Mouse (Mus musculus) ES-E14 (cell line): ENCODE measurements around the gene Abhd17b. TPM values are rescaled to one million over a fixed set of nuclear protein-coding genes. Genes with fewer than 3 reads are reported as not detected.

Experiments
- DNase-seq: peaks from one replicate; pipeline ENCODE4 v3.0.0-alpha.2; 2013; ENCODE audit warnings: low read depth, low spot score
- H3K27ac ChIP-seq: 2 replicates; pipeline ENCODE4 v1.5.1; 2012; ENCODE audit warnings: low read depth, mild to moderate bottlenecking, low read length, moderate library complexity, mixed read lengths; ENCODE audit not compliant: poor library complexity, insufficient read depth, severe bottlenecking
- H3K36me3 ChIP-seq: 2 replicates; pipeline ENCODE4 v1.6.1; 2012; ENCODE audit warnings: mild to moderate bottlenecking, low read length, moderate library complexity, mixed read lengths; ENCODE audit not compliant: control insufficient read depth, poor library complexity, insufficient read depth, severe bottlenecking
- H3K4me1 ChIP-seq, 2 experiments: fragments of 150-350 bp in 1 of 2; sonication (generic) in 1 of 2; 2 replicates each; pipeline ENCODE4 v1.6.1; 2012; ENCODE audit warnings: low read length in 2 of 2, mild to moderate bottlenecking in 1 of 2, mixed read lengths in 1 of 2; ENCODE audit not compliant: control insufficient read depth in 2 of 2, insufficient read depth in 2 of 2, poor library complexity in 1 of 2
- H3K4me3 ChIP-seq, 2 experiments: fragments of 150-350 bp in 1 of 2; sonication (generic) in 1 of 2; 2 replicates each; pipeline ENCODE4 v1.5.1; 2012; ENCODE audit warnings: low read length in 2 of 2, low read depth in 1 of 2, mild to moderate bottlenecking in 1 of 2, mixed read lengths in 1 of 2; ENCODE audit not compliant: insufficient read depth in 1 of 2, poor library complexity in 1 of 2, severe bottlenecking in 1 of 2
- H3K9ac ChIP-seq: 2 replicates; pipeline ENCODE4 v1.6.1; 2012; ENCODE audit warnings: low read depth, mild to moderate bottlenecking, low read length, mixed read lengths; ENCODE audit not compliant: poor library complexity, insufficient read depth, severe bottlenecking
- H3K9me3 ChIP-seq: fragments of 150-350 bp; sonication (generic); 2 replicates; pipeline ENCODE4 v1.6.1; 2012; ENCODE audit warnings: low read depth, mild to moderate bottlenecking, low read length; ENCODE audit not compliant: control insufficient read depth, insufficient read depth
- CHD2 ChIP-seq: IDR thresholded peaks from 2 replicates; pipeline ENCODE4 v1.6.1; 2014; ENCODE audit warnings: mild to moderate bottlenecking, low read depth, low read length, inconsistent platforms
- HCFC1 ChIP-seq: IDR thresholded peaks from 2 replicates; pipeline ENCODE4 v1.6.1; 2012; ENCODE audit warnings: low read length, inconsistent platforms, borderline replicate concordance; ENCODE audit not compliant: insufficient read depth
- MAFK ChIP-seq: IDR thresholded peaks from 2 replicates; pipeline ENCODE4 v1.6.1; 2014; ENCODE audit warnings: mild to moderate bottlenecking, low read depth, low read length, inconsistent platforms; ENCODE audit not compliant: insufficient read depth
- ZC3H11A ChIP-seq: IDR thresholded peaks from 2 replicates; pipeline ENCODE4 v1.6.1; 2012; ENCODE audit warnings: low read depth, mild to moderate bottlenecking, inconsistent platforms, low read length, borderline replicate concordance
- ZNF384 ChIP-seq: IDR thresholded peaks from 2 replicates; pipeline ENCODE4 v1.6.1; 2012; ENCODE audit warnings: low read depth, low read length, inconsistent platforms
- in situ Hi-C, 2 experiments: fragments of 600-800 bp; cut with MboI; formaldehyde crosslinking; loops; one replicate each; pipeline ENCODE4 v1.15.1; 2025; ENCODE audit warnings: low sequenced_read_pairs in 2 of 2, inconsistent platforms in 1 of 2; ENCODE audit not compliant: unreplicated experiment in 2 of 2
- total RNA-seq: library from RNA; depleted of rRNA; stranded (reverse); fragments of 300-350 nt; gene quantifications from 2 replicates; pipeline ENCODE4 v1.2.3, GENCODE M21; 2012; rRNA removed

Abhd17b gene
- total RNA-seq: 13.1 and 15.9 TPM in 2 replicates

GRCm38 (mm10) chr19:21653172-21653981 lies at the start of gene Abhd17b:
Gene Abhd17b, plus strand, starts transcription at chr19:21653185.
- H3K4me1 ChIP-seq: peaks cover 5 to 9% of the 10 kb centered on the region in 2 experiments; a peak in 3 of 4 replicates
- no peaks in the 10 kb centered on the region for H3K9me3 ChIP-seq
- TF ChIP-seq ZNF384 (no peak), ZC3H11A (no peak), HCFC1 (no peak), MAFK (no peak), CHD2 (no peak)
- H3K27ac ChIP-seq: peak within 1 kb of the TSS; percentile 79
- H3K36me3 ChIP-seq: no peaks in the 10 kb centered on the region
- peak within 1 kb of the TSS; percentile 78 to 99 for H3K4me3 ChIP-seq
- peak within 1 kb of the TSS; percentile 96 for H3K9ac ChIP-seq
- in situ Hi-C loops: no loop called here
- no peak for DNase-seq

GRCm38 (mm10) chr19:21603836-21604235 lies 49.1 kb upstream of the Abhd17b start:
- H3K27ac ChIP-seq: peak overlapping the region; percentile 87; the same call in 1 of the 2 replicates
- peaks cover 4 to 5% of the 10 kb centered on the region in 2 experiments; a peak in 3 of 4 replicates for H3K4me1 ChIP-seq
- H3K4me3 ChIP-seq: peak overlapping the region in 1 of 2 experiments; percentile 57; a peak in 1 of 4 replicates
- in situ Hi-C loops: no loop called here
- TF ChIP-seq ZC3H11A (no peak), CHD2 (no peak), ZNF384 (no peak)
- no peaks in the 10 kb centered on the region for H3K9me3 ChIP-seq
- peak overlapping the region; percentile 74; the same call in 1 of the 2 replicates for H3K9ac ChIP-seq
- DNase-seq: no peak
- H3K36me3 ChIP-seq: no peaks in the 10 kb centered on the region

- no peaks in the 10 kb centered on the region for H3K9me3 ChIP-seq
- H3K27ac ChIP-seq: peak overlapping the region; percentile 17; the same call in 1 of the 2 replicates
- no peak overlapping the region for H3K9ac ChIP-seq
- no peak overlapping the region for H3K4me3 ChIP-seq
- no peak for DNase-seq
- in situ Hi-C loops: no loop called here
- TF ChIP-seq CHD2 (no peak), MAFK (no peak), ZNF384 (no peak), HCFC1 (no peak), ZC3H11A (no peak)
- H3K36me3 ChIP-seq: no peaks in the 10 kb centered on the region
- H3K4me1 ChIP-seq: peaks cover 4 to 5% of the 10 kb centered on the region in 2 experiments; a peak in 3 of 4 replicates
Observed at GRCm38 (mm10) chr19:21605294-21605693, 47.7 kb upstream of the Abhd17b start.

GRCm38 (mm10) chr19:21610240-21610639 lies 42.7 kb upstream of the Abhd17b start:
- DNase-seq: no peak
- Histone ChIP-seq H3K27ac (no peak overlapping the region), H3K4me1 (peaks cover 0 to 3% of the 10 kb centered on the region in 2 experiments; a peak in 3 of 4 replicates), H3K9me3 (no peaks in the 10 kb centered on the region), H3K4me3 (no peak overlapping the region), H3K36me3 (no peaks in the 10 kb centered on the region), H3K9ac (no peak overlapping the region)
- TF ChIP-seq ZNF384 (no peak), MAFK (no peak), CHD2 (no peak), ZC3H11A (no peak), HCFC1 (no peak)
- in situ Hi-C loops: no loop called here
